Mouse (Mus musculus) C2C12 (cell line): ENCODE results near the gene Trabd2b.

ENCODE experiments used
- CTCF ChIP-seq: IDR thresholded peaks from one replicate; pipeline ENCODE4 v1.5.1; 2011; ENCODE audit not compliant: control insufficient read depth, insufficient read depth, insufficient read length
- FOSL1 ChIP-seq: IDR thresholded peaks from one replicate; pipeline ENCODE4 v1.8.0; 2011; ENCODE audit warnings: mild to moderate bottlenecking, low read length; ENCODE audit not compliant: poor library complexity, insufficient read depth, severe bottlenecking
- USF1 ChIP-seq: IDR thresholded peaks from one replicate; pipeline ENCODE4 v1.6.1; 2011; ENCODE audit warnings: low read depth, mild to moderate bottlenecking, control low read depth, moderate library complexity

GRCm38 (mm10) chr4:114511649-114512048, 105.1 kb downstream of the Trabd2b start:
- no peak for TF ChIP-seq CTCF
- no peak for TF ChIP-seq USF1
- TF ChIP-seq FOSL1, result no peak
